Mouse (Mus musculus) liver, adult 10 weeks (tissue): Measurements from ENCODE around the gene Cyp2b23. TPM values are rescaled to one million over a fixed set of nuclear protein-coding genes. Genes with fewer than 3 reads are reported as not detected.

Experiments used
- polyA plus RNA-seq: library from polyadenylated mRNA; stranded (reverse); fragments of 350-450 nt; fragmentation: Illumina TruSeq; extraction: RNeasy Lipid Tissue Mini Kit (QIAGEN cat#74804); gene quantifications from one replicate; pipeline ENCODE4 v1.2.3, GENCODE M21; 2014; ENCODE audit warnings: low read depth, low replicate concordance

Cyp2b23 gene
- not detected for polyA plus RNA-seq

GRCm38 (mm10) chr7:26686337-26686736, at the start of gene Cyp2b23:
TSS of gene Cyp2b23 (minus strand) at chr7:26686437.

GRCm38 (mm10) chr7:26618364-26618763, 67.9 kb downstream of the Cyp2b23 start, which contains the start of gene Vmn1r185:
TSS of gene Vmn1r185 (minus strand) at chr7:26618464.

Other genes with a start within 250 kb of the Cyp2b23 start
- gene Nlrp9a, start 151.4 kb downstream of the Cyp2b23 start, polyA plus RNA-seq, result not detected
- not detected for gene Vmn1r185, start 68.0 kb downstream of the Cyp2b23 start, polyA plus RNA-seq
- not detected for gene Cyp2b19, start 70.7 kb upstream of the Cyp2b23 start, polyA plus RNA-seq
- gene Cyp2g1, start 122.5 kb upstream of the Cyp2b23 start, polyA plus RNA-seq, result 24.0 TPM
- 639 TPM for gene Cyp2a5, start 148.9 kb upstream of the Cyp2b23 start, polyA plus RNA-seq